Mouse (Mus musculus) layer of hippocampus, postnatal 25 days (tissue): ENCODE measurements around the gene Rin1. TPM values are rescaled to one million over a fixed set of nuclear protein-coding genes. Genes with fewer than 3 reads are reported as not detected.
"Not testable (repeated sequence)": the region's sequence is repeated elsewhere in the genome, so short reads cannot be mapped to it uniquely, and the experiment has no call there.

ENCODE experiments used
- DNase-seq, 2 experiments: peaks; one replicate each; pipeline ENCODE4 v3.0.0; 2022; ENCODE audit warnings: mixed read lengths in 2 of 2, low spot score in 1 of 2; ENCODE audit errors: extremely low spot score in 1 of 2
- total RNA-seq, 2 experiments: library from RNA; stranded (reverse); gene quantifications; 2 replicates each; pipeline ENCODE4 v1.2.3; 2021

Gene Rin1
- total RNA-seq, 2 experiments from 2014 or later, result 109 to 114 TPM

- DNase-seq, result no peak
These were observed 16.9 kb downstream of the Rin1 start for GRCm38 (mm10) chr19:5067040-5067799.

GRCm38 (mm10) chr19:5067867-5068569, 17.7 kb downstream of the Rin1 start, which contains the start of gene Cd248:
Gene Cd248 (plus strand): TSS chr19:5068078.
- DNase-seq, result no peak

GRCm38 (mm10) chr19:5068570-5069234, 18.4 kb downstream of the Rin1 start:
- no peak for DNase-seq

- DNase-seq, result no peak
These were observed 19.2 kb downstream of the Rin1 start for GRCm38 (mm10) chr19:5069486-5069885.

GRCm38 (mm10) chr19:5069978-5070377, 19.7 kb downstream of the Rin1 start:
- DNase-seq, result no peak

GRCm38 (mm10) chr19:5071077-5071476, 20.8 kb downstream of the Rin1 start:
- DNase-seq, result no peak

GRCm38 (mm10) chr19:5071545-5072369, 21.5 kb downstream of the Rin1 start:
- no peak for DNase-seq

- DNase-seq, result no peak
These were observed 22.2 kb downstream of the Rin1 start for GRCm38 (mm10) chr19:5072389-5073019.

GRCm38 (mm10) chr19:5073028-5073427, 22.7 kb downstream of the Rin1 start:
- peak in 1 of 2 experiments; percentile 61 for DNase-seq

- no peak for DNase-seq
These were observed 23.2 kb downstream of the Rin1 start for GRCm38 (mm10) chr19:5073518-5073917.

- no peak for DNase-seq
These were observed 29.0 kb downstream of the Rin1 start for GRCm38 (mm10) chr19:5079279-5079678.

- DNase-seq, result no peak
These were observed 31.7 kb downstream of the Rin1 start for GRCm38 (mm10) chr19:5082005-5082404.

- DNase-seq, result no peak
These were observed 32.3 kb downstream of the Rin1 start for GRCm38 (mm10) chr19:5082596-5082995.

- no peak for DNase-seq
These were observed 33.9 kb downstream of the Rin1 start for GRCm38 (mm10) chr19:5083961-5084833.

- no peak for DNase-seq
These were observed 34.5 kb downstream of the Rin1 start for GRCm38 (mm10) chr19:5084834-5085144.

- peak in 1 of 2 experiments; percentile 65 for DNase-seq
These were observed 35.0 kb downstream of the Rin1 start, which contains the start of gene Tmem151a for GRCm38 (mm10) chr19:5085145-5085863. Gene Tmem151a (minus strand): TSS chr19:5085531.

- DNase-seq, result not testable (repeated sequence)
These were observed 36.3 kb downstream of the Rin1 start for GRCm38 (mm10) chr19:5086533-5086932.
